Mouse (Mus musculus): ENCODE data around the gene Dynlt1a. TPM values are rescaled to one million over a fixed set of nuclear protein-coding genes. Genes with fewer than 3 reads are reported as not detected.
"Not testable (repeated sequence)": the region's sequence is repeated elsewhere in the genome, so short reads cannot be mapped to it uniquely, and the experiment has no call there.

The Dynlt1a gene
- total RNA-seq, 2 experiments from 2014 or later, result 8.1 to 11.3 TPM

DNA sequence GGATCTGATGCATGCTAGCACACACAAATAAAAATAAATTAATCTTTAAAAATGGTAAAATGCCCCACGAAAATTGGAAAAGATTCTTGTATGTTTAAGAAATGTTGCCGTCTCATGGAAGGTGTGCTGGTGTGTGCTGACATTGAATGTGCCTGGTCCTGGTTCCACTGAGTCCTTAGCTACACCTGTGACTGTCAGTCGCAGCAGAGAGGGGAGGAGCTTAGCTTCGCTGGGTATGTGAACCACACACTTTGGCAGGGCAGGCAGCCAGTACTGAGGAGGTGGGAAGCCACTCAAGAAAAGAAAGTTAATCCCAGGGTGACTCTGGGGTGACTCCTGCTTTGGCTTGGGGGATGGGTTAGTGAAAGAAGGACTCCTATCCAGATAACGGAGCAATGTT lies 23.4 kb downstream of the Dynlt1a start:
- ATAC-seq (replicated peaks; ENCODE audit: poor library complexity), result not testable (repeated sequence)

DNA sequence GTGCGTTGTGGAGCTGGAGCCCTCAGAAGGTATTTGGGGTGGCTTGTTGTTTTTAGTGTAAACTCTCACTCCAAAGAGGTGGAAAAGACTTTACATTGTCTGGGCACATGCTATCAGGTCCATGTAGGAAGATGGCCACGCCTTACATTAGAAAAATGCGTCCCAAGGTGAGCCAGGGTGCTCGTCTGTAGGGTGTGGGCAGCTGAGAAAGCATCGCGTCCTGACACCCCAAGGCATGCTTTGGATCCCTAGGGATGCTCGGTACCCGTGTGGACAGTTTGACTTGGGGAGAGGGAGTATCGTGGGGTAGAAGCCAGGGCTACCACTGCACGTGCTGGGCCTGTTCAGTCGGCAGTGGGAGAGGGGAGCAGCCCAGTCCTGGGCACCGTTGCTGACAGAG lies 28.3 kb downstream of the Dynlt1a start:
- ATAC-seq (replicated peaks; ENCODE audit: poor library complexity), result not testable (repeated sequence)

DNA sequence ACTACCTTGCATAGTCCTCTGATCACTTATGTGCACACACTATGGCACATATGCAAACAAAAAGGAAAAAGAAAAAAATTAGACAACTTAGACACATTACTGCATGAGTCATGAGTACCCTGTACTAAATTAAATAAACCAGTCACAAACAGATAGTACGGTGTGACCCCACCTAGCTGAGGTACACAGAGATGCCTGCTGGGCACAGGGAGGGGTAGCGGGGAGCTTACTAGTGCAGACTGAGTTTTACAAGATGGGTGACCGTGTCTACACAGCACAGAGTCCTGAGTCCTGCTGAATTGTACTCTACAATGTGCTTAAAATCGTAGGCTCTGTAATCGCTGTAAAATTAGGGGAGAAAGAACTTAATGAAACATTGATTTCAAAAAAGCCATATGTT lies 31.1 kb downstream of the Dynlt1a start:
- ATAC-seq (replicated peaks; ENCODE audit: poor library complexity), result not testable (repeated sequence)

DNA sequence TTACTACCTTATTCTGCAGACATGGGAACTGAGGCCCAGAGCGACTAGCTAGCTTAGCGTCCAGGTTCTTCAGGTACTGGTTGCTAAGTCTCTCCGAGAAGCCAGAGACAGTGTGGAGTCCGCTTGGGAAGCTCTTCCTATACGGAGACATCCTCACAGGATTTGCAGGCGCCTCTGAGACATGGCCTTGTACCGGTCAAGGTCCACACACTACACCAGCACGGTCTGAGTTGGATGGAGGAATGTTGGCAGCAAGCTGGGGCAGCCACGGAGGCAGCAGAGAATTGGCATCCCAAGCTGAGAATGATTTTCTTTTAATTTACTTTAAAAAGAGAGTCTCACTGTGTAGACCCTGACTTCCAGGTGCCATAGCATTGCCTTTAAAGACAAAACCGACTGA lies 34.2 kb downstream of the Dynlt1a start:
- ATAC-seq (replicated peaks; ENCODE audit: poor library complexity), result not testable (repeated sequence)

DNA sequence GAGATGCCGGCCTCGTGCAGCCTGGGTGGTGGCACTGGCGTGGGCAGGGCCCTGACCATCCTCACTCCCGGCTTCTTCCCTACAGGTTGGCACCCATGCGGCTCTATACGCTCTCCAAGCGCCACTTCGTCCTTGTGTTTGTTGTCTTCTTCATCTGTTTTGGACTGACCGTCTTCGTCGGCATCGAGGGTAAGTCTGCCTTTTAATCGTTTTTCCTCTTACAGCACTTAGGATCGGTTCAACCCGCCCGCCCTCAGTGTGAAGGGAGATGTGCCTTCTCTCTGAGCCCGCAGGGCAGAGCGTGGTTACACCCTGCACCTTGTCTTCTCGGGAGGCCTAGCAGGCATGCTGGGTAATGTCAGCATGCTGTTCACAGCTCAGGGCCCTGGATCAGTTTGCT lies 36.8 kb downstream of the Dynlt1a start:
- not testable (repeated sequence) for ATAC-seq (replicated peaks; ENCODE audit: poor library complexity)

DNA sequence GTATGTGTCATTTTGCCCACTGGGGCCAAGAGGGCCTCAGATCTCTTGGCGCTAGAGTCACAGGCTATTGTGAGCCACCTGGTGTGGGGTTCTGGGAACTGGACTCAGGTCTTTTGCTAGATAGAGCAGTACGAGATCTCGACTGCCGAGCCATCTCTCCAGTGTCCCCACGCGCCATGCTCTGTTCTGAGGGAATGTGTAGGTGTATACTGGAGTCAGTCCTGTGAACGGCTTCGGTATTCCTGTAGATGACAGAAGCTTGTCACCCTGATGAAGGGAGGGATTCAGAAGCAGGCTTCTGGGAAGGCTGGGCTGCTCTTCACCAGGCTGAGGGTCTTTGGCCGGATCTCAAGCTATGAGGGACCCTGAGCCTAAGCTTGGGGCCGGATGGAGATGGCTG lies 37.5 kb downstream of the Dynlt1a start:
- ATAC-seq (replicated peaks; ENCODE audit: poor library complexity), result not testable (repeated sequence)

DNA sequence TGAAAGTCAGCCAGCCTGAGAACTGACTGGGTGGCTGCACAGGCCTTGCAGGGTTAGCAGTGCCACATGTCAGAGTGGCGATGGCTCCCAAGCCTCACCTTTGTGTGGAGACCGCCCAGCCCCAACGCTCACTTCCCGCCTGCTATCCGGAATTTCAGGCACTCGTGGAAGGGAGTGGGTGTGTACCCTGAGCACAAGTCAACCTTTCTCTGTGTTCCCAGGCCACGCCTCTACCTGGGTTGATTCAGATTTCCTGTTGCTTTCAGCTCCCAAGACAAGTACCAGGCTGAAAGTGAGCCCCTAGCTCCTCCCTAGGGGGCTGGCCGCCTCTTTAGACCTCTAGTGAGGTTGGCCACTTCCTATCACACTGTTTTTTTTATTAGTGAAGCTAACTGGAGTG lies 38.1 kb downstream of the Dynlt1a start:
- ATAC-seq (replicated peaks; ENCODE audit: poor library complexity), result peak; percentile 26; the same call in 1 of the 2 replicates

DNA sequence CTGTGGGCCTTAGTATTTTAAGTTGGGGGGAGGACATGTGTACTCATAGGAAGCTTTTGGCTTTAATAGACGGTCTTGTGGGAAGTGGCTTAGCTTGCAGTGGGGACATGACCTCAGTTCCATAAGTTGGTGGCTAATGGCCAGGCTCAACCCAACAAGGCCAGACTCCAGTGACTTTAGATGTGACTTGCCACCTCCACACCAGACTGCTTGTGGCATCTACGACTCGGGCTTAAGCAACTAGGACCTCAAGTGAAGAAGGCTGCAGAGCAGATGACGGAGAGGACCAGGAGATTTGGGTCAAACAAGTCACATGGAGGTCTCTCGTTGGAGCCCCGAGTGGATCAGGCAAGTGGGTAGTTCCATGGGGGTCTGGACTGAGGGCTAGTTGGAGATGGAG lies 42.6 kb downstream of the Dynlt1a start:
- ATAC-seq (replicated peaks; ENCODE audit: poor library complexity), result not testable (repeated sequence)

DNA sequence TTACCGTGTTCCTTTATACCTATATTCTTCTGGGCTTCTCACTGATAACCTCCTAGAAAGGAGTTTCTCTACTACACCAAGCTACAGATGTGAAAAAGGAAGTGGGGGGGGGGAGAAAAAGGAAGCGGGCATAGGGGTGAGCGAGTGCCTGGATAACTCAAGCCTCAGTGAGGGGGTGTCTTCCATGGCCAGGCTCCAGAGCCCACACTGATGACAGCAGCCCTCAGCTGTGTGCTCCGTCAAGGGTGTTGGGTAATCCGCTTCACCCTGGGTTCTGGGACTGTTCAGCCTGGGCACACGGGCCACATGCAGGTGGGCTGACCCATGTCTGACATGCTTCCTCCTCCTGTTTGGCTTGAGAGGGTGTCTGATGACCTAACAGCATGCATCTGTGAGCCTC lies 45.3 kb downstream of the Dynlt1a start:
- peak; percentile 71 for ATAC-seq (replicated peaks; ENCODE audit: poor library complexity)

DNA sequence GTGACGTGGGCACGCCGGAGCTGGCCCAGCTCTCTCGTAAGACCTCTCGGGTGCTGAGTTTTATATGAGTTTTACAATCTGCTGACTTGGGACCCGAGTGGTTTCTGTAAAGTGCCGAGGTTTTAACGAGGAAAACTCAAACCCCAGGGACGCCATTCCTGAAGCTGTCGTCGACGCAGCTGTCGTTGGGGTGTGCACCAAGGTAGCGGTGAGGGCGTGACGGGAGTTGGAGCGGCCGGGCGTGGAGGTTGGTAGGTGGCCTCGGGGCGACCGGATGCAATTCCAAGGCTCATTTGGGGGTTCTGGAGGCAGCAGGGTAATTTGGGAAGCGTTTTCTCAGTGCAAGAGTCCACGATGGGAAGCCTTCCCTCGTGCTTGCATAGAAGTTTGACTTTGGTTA lies 46.5 kb downstream of the Dynlt1a start:
- peak; percentile 60 for ATAC-seq (replicated peaks; ENCODE audit: poor library complexity)

DNA sequence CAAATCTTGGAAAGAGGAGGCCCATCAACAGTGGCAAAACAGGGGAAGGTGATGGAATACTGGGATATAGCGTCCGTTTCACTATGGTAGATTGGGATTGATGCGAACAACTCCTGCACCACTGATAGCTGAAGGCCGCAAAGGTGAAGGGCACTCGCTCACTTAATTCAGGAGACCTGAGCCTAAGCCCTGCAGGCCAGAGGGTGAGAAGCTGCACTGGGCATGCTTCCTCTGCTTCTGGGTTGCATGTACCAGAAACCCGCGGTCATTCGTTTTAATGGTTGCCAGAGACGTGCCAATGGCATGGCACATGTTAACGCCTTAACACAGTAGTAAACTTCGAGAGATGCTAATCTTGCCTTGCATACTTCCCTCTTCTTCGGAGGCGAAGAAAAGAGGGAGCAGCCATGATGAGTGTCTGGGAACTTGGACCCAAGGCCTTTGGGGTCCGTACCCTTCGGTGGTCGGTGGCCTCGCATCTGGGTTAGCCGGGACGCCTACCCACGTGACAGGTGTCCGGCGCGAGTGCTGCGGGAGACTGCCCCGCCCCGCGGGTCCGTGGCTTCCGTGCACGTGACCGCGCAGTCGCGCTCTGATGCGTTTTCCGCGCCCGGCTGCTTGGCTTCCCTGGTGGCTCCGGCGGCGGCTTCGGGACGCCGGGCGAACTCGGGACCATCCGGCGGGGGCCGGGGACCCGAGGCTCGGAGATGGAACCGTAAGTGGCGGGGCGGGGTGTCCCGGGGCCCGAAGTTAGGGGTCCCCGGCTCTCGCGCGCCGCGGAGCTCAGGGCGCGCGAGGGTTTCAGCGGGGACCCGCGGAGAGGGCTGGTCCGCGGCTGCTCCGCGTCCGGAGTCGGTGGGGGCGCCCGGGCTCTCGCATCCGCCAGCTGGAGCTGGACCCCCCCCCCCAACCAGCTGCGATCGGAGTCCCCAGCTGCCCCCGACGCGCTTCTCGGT lies 47.1 kb downstream of the Dynlt1a start:
- ATAC-seq (replicated peaks; ENCODE audit: poor library complexity), result peak; percentile 66

DNA sequence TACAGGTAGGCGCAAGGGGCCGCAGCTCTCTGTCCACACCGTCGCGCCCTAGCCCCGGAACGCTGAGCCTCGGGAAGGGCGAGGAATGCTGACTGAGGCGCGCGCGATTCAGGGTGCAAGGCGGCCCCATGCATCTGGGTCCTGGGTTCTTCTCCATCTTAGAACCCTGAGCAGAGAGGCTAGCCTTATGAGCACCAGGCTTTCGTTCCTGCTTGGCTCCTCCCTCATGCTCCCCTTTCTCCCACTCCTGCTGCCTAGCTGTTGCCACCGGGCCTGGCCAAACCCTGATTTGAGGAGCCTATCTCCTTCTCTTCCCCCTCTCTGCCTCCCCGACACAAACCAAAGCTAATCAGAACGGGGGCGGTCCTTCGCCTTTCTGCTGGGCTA lies 60.2 kb downstream of the Dynlt1a start:
- ATAC-seq (replicated peaks; ENCODE audit: poor library complexity), result not testable (repeated sequence)

DNA sequence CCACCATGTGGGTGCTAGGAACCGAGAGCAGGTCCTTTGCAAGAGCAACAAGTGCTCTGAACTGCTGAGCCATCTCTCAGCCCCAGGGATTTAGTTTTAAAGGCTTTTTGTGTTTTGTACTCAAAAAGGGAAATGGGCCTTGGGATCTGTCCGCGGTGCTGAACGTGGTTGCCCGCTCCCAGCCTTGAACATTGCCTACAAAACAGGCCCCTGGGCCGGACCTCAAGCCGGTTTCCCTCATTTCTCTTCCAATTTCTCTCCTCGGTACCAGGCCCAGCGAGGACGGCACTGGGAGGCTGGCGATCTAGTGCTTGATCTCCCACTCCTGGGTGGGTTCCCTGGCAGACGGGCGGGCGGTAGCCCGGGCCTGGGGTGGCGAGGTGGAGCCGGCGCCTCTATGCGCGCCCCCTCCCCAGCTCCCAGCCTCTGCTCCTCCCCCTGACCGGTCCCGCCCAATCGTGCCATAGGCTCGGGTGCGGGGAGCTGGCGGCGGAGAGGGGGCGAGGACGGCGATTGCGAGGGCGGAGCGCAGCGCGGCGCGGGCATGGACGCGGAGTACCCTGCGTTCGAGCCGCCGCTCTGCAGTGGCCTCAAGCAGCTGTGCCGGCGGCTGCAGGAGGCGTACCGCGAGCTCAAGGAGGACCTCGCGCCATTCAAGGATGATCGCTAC lies 60.8 kb downstream of the Dynlt1a start, which contains the start of gene Tmem181a:
TSS of gene Tmem181a (plus strand) at position 461 of the 670 bp plus-strand sequence.
- peak; percentile 75 for ATAC-seq (replicated peaks; ENCODE audit: poor library complexity)

Other genes starting within 250 kb of the Dynlt1a start
- 2.2 and 2.5 TPM in 2 replicates for gene Serac1, start 237.8 kb downstream of the Dynlt1a start, total RNA-seq (2015)
- gene Serac1, start 237.8 kb downstream of the Dynlt1a start, total RNA-seq (2017), result 4.7 and 5.4 TPM in 2 replicates
- gene Gtf2h5, start 237.7 kb downstream of the Dynlt1a start, total RNA-seq (2015), result 84.0 and 93.7 TPM in 2 replicates
- 57.8 and 80.9 TPM in 2 replicates for gene Gtf2h5, start 237.7 kb downstream of the Dynlt1a start, total RNA-seq (2017)
- gene Tulp4, start 211.1 kb downstream of the Dynlt1a start, total RNA-seq (2015), result 0.59 and 0.81 TPM in 2 replicates
- 8.5 and 10.5 TPM in 2 replicates for gene Tulp4, start 211.1 kb downstream of the Dynlt1a start, total RNA-seq (2017)
- 4.4 and 8.0 TPM in 2 replicates for gene Tmem181a, start 60.6 kb downstream of the Dynlt1a start, total RNA-seq (2015)
- 8.3 and 8.4 TPM in 2 replicates for gene Tmem181a, start 60.6 kb downstream of the Dynlt1a start, total RNA-seq (2017)
- 110 and 112 TPM in 2 replicates for gene Dynlt1b, start 112.6 kb upstream of the Dynlt1a start, total RNA-seq (2015)
- gene Dynlt1b, start 112.6 kb upstream of the Dynlt1a start, total RNA-seq (2017), result 133 and 134 TPM in 2 replicates